Mouse (Mus musculus): ENCODE data around the gene Dnajc9. TPM values are rescaled to one million over a fixed set of nuclear protein-coding genes. Genes with fewer than 3 reads are reported as not detected.

Dnajc9 gene
- total RNA-seq, 1 experiment from 2014 or later = 35.2 TPM

DNA sequence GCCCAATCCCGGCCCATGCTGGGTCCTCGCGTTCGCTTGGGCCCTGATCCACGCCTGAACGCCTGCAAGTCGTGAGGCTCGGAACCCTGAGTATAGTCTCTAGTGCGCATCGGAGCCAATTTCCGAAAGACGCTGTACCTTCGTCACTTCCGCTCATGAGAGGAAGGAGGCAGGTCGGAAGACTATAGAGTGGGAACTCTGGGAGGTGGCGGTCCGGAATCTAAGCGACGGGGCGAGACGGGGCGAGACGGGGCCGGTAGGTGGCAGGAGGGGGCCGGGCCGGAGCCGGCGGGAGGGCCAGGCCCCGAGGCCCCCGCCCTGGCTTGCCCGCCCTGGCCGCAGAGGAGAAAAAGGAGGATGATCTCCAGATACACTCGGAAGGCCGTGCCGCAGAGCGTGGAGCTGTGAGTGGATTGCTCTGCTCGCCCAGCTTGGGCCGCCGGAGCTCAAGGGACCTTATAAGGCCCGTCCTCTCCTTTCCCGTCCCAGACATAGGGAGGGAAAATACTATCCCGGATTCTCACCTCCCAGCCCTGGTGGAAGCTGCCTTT is 40.6 kb downstream of the Dnajc9 start, which contains the start of the genes Ecd and Fam149b:
Gene Ecd, minus strand, starts transcription at position 131 of the 551 bp plus-strand sequence.
Gene Fam149b, plus strand, starts transcription at position 172 of the 551 bp plus-strand sequence.
- peak; percentile 88 for DNase-seq

DNA sequence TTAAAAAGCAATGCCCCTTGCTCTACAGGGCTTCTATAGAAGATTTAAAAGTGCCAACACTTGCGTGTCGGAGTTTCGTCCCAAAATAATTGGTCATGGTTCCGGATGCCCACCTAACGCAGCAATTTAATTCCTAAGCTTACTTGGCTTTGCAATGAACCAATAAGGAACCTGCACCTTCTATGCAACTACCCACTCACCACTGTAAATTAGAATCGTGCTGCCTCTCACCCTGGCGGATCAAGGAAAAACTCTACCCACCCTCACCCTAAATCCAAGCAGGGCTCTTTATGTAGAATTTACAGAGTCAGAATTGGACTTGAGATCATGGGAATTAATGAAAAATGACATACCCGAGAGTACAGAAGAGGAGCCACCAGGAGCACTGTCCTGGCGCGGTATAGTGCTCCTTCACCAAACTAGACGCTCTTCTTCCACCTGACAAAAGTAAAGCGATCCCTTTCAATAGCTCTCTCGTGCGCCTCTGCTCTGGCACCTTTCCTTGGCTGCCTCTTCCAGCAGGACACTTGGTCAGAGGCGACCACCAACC is 41.2 kb downstream of the Dnajc9 start:
- no peak for DNase-seq

DNA sequence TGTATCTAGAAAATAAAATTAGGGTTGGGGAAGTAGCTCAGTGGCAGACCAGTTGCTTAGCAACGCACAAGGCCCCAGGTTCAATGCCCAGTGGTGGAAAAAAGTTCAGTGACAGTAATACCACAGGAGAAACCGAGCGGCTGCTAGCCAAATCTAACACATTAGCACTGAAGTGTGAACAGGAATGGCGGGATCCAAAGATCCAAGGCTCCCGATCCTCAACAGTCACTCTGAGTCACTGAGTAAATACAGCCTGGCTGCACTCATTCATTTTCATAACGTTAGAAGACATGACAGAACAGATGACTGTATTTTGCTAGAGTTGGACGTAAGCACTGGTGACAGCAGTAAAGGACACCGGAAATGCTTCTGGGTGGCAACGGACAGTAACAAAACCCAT is 42.8 kb downstream of the Dnajc9 start:
- DNase-seq = no peak

DNA sequence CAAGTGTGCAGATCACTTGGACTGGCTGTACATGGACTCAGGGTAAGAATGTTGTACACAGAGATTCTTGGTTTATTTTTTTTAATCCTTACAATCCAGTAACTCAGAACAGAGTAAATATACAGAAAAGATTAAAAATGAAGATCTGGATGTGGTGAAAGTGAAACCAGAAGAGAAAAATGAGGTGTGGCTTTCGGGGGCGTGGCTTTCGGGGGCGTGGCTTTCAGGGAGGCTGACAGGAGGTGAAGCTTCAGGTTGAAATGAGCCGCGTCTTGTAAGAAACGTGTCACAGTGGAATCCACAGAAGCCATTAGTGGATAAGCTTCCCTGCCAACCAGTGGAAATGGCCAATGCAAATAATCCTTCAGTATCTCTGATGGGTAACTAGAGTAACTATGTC is 47.8 kb downstream of the Dnajc9 start:
- no peak for DNase-seq

DNA sequence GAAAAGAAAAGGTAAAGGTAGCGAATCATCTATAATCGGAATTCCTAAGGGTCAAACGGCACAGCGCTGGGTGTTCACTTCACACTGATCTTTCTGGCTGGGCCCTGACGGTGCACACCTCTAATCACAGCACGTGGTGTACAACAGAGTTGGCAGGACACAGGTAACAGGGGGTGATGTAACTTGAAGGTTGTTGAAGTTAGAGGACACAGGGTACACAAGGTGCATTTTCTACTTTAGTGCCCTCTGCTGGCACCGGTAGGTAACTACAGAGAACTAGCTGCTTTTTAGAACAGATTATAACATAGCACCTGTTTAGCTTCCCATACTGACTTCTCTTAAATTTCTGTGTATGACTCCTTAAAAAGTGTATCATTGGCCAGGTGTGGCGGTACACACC is 48.6 kb downstream of the Dnajc9 start:
- DNase-seq = no peak

DNA sequence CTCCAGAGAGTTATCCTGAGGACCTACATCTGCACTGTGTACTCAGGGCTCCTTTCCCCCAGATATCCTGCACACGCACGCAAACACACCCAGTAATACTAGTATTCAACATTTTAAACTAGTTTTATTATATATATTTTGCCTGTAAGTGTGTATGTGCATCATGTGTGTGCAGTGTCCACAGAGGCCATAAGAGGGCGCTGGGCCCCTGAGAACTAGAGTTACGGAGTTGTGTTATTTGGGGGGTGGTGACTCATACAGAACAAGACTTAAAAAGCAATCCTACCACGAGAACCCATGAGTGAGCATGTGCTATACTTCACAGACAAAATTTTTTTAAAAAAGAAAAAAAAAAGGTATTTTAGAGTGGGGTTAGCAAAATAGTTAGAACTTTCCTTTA is 49.3 kb downstream of the Dnajc9 start:
- no peak for DNase-seq

Other genes with a start within 250 kb of the Dnajc9 start
- 5.9 and 12.0 TPM in 2 replicates for gene Kcnk5, start 207.1 kb downstream of the Dnajc9 start, total RNA-seq (2021)
- not detected in 2 replicates for gene Kcnk16, start 119.7 kb downstream of the Dnajc9 start, total RNA-seq (2021)
- gene Nudt13, start 94.2 kb downstream of the Dnajc9 start, total RNA-seq (2021) = 41.4 and 59.6 TPM in 2 replicates
- gene Ecd, start 40.8 kb downstream of the Dnajc9 start, total RNA-seq (2021) = 40.3 TPM in 2 replicates
- 40.0 and 44.5 TPM in 2 replicates for gene Fam149b, start 40.7 kb downstream of the Dnajc9 start, total RNA-seq (2021)
- 51.0 and 53.3 TPM in 2 replicates for gene Mrps16, start 4.7 kb upstream of the Dnajc9 start, total RNA-seq (2021)
- 0.90 and 2.6 TPM in 2 replicates for gene Cfap70, start 63.3 kb upstream of the Dnajc9 start, total RNA-seq (2021)
- gene Anxa7, start 91.2 kb upstream of the Dnajc9 start, total RNA-seq (2021) = 109 and 114 TPM in 2 replicates
- gene Mss51, start 108.0 kb upstream of the Dnajc9 start, total RNA-seq (2021) = 1.1 and 1.9 TPM in 2 replicates
- gene Ppp3cb, start 157.7 kb upstream of the Dnajc9 start, total RNA-seq (2021) = 61.0 and 70.9 TPM in 2 replicates

All from adrenal gland, postnatal 25 days (tissue).